Mouse (Mus musculus): ENCODE data around the gene Ppif. TPM values are rescaled to one million over a fixed set of nuclear protein-coding genes. Genes with fewer than 3 reads are reported as not detected.
A peak's percentile ranks its signal among the peaks of the same experiment; 100 is the strongest.

Ppif gene
- total RNA-seq (2021) (100 to 1,000 TPM; 244 to 288 TPM), polyA plus RNA-seq (2012; rRNA removed) (487 and 529 TPM in 2 replicates)
- long read RNA-seq, transcript Ppif-201 (6 exons, 1,549 nt) = major isoform, 376 of 420 reads
- long read RNA-seq, partial matches to known transcripts = 6 of 420 reads
- long read RNA-seq, other reads (novel, unspliced or antisense) = 38 of 420 reads

DNA sequence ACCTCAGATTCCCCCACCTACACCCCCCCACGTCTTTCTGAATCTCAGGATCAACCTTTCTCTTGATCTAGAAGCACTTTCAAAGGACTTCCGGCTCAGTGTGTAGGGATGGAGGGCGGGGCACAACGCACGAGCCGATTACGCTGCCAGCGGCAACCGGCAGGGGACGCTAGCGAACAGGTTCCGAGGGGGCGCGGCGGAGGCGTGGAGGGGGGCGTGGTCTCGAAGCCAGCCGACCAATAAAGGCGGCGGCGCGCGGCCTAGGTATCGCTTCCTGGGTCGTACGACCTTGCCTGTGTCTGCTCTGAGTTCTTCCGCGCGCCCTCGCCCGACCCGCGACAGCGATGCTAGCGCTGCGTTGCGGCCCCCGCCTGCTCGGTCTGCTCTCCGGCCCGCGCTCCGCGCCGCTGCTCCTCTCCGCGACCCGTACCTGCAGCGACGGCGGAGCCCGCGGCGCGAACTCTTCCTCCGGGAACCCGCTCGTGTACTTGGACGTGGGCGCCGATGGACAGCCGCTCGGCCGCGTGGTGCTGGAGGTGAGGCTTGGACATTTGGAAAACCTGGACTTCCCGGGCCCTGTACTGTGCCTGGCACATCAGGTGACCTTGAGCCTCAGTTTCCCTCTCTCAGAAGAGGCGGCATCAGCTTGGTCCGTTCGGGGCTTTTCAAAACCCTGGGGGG lies at the start of gene Ppif:
Gene Ppif (plus strand): TSS at position 267 of the 681 bp plus-strand sequence.
- intact Hi-C loops (cut with DNase I) = loop anchor here (2.0 to 5.0 kb wide), 2 partner anchors 33 to 107 kb away; no protein-coding TSS in a partner anchor
- Histone ChIP-seq H3K79me2 (replicated peaks; ENCODE audit: control insufficient read depth, insufficient read depth, low read length) (no peaks in the 10 kb centered on the region), H3K27me3 (ENCODE audit: control insufficient read depth, insufficient read depth, low read length) (no peaks in the 10 kb centered on the region), H3K4me3 (peak within 1 kb of the TSS; percentile 64), H3K4me1 (ENCODE audit: control insufficient read depth, insufficient read depth, low read length) (peaks cover 11% of the 10 kb centered on the region), H3K27ac (peak within 1 kb of the TSS; percentile 89), H3K36me3 (ENCODE audit: control insufficient read depth, insufficient read depth, low read length) (no peaks in the 10 kb centered on the region), H3K9ac (ENCODE audit: low read depth, low read length) (peak within 1 kb of the TSS; percentile 85)
- WGBS = under 1% methylated on average over 70 of the region's 70 CpGs
- DNase-seq = peak; percentile 95 to 99
- TF ChIP-seq POLR2A (IDR thresholded peaks at IDR 0.05; ENCODE audit: insufficient read depth, low read depth, low read length) (peak; percentile 85), EP300 (IDR thresholded peaks at IDR 0.05; ENCODE audit: insufficient read depth, low read depth, low read length) (peak; percentile 71; the same call in 1 of the 2 replicates), CTCF (IDR thresholded peaks at IDR 0.05) (peak; percentile 93)

DNA sequence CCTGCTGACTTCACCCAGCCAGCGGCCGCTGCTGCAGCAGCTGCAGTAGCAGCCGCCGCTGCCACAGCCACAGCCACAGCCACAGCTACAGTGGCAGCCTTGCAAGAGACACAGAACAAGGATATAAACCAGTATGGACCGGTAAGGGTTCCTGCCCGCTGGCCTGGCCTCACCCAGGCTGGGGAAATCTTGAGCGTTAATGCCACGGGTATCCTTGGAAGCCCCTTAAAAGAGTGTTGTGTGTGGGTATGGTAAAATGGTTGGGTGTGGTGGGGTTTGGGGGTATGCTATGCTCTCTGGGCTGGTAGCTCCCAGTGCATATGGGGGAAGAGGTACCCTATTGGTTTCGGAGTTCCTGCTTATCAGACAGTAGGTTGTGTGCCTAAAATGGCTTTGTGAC lies 48.2 kb upstream of the Ppif start:
- peaks cover 3% of the 10 kb centered on the region for H3K4me1 ChIP-seq (ENCODE audit: control insufficient read depth, insufficient read depth, low read length)
- H3K79me2 ChIP-seq (replicated peaks; ENCODE audit: control insufficient read depth, insufficient read depth, low read length) = no peaks in the 10 kb centered on the region
- WGBS = 68% methylated on average over 9 of the region's 9 CpGs
- peaks cover 3% of the 10 kb centered on the region; the same call in 1 of the 2 replicates for H3K36me3 ChIP-seq (ENCODE audit: control insufficient read depth, insufficient read depth, low read length)
- H3K9ac ChIP-seq (ENCODE audit: low read depth, low read length) = no peak overlapping the region
- DNase-seq = no peak
- intact Hi-C loops (cut with DNase I) = loop anchor here (2.0 to 5.0 kb wide), 2 partner anchors 39 to 58 kb away; no protein-coding TSS in a partner anchor
- H3K4me3 ChIP-seq = no peak overlapping the region
- no peak for TF ChIP-seq CTCF (IDR thresholded peaks at IDR 0.05)
- TF ChIP-seq POLR2A (IDR thresholded peaks at IDR 0.05; ENCODE audit: insufficient read depth, low read depth, low read length) = no peak
- TF ChIP-seq EP300 (IDR thresholded peaks at IDR 0.05; ENCODE audit: insufficient read depth, low read depth, low read length) = no peak
- H3K27me3 ChIP-seq (ENCODE audit: control insufficient read depth, insufficient read depth, low read length) = no peaks in the 10 kb centered on the region
- peak overlapping the region; percentile 5; the same call in 1 of the 2 replicates for H3K27ac ChIP-seq

DNA sequence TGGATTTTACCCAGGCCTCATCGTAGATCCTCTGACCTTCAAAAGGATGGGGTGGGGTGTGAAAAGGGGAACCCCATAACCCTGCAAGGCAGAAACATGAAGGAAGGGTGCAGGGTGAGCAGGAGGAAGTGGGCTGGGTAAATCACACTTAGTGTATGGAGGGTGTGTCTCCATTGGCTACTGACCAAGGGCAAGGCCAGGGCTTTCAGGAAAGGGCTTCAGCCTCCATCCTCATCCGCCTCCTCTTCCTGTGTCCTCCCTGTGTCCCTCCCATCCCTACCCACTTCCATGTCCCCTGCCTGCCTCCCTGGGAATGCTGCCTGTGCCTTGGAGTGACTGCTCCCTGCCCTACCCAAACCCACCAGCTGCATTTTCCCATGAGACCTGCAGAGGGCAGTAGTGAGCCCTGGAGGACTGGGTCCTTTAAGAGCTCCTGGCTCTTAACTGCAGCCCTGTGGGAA lies 47.8 kb upstream of the Ppif start:
- Histone ChIP-seq H3K4me3 (no peak overlapping the region), H3K79me2 (replicated peaks; ENCODE audit: control insufficient read depth, insufficient read depth, low read length) (no peaks in the 10 kb centered on the region), H3K9ac (ENCODE audit: low read depth, low read length) (no peak overlapping the region), H3K27me3 (ENCODE audit: control insufficient read depth, insufficient read depth, low read length) (no peaks in the 10 kb centered on the region), H3K27ac (peak overlapping the region; percentile 44), H3K4me1 (ENCODE audit: control insufficient read depth, insufficient read depth, low read length) (peaks cover 1% of the 10 kb centered on the region), H3K36me3 (ENCODE audit: control insufficient read depth, insufficient read depth, low read length) (peaks cover 3% of the 10 kb centered on the region; the same call in 1 of the 2 replicates)
- intact Hi-C loops (cut with DNase I) = loop anchor here (2.0 to 5.0 kb wide), 2 partner anchors 39 to 59 kb away; no protein-coding TSS in a partner anchor
- no peak for TF ChIP-seq POLR2A (IDR thresholded peaks at IDR 0.05; ENCODE audit: insufficient read depth, low read depth, low read length)
- peak; percentile 89 for TF ChIP-seq CTCF (IDR thresholded peaks at IDR 0.05)
- peak; percentile 79 for TF ChIP-seq EP300 (IDR thresholded peaks at IDR 0.05; ENCODE audit: insufficient read depth, low read depth, low read length)
- peak; percentile 76 to 78 for DNase-seq
- 30% methylated on average over 2 of the region's 2 CpGs for WGBS

- 97% methylated on average over 4 of the region's 4 CpGs for whole genome bisulfite sequencing
These were observed 42.8 kb upstream of the Ppif start for GRCm38 (mm10) chr14:25651131-25651530.

GRCm38 (mm10) chr14:25651905-25652304 lies 42.0 kb upstream of the Ppif start:
- TF ChIP-seq CTCF (IDR thresholded peaks at IDR 0.05) = no peak
- TF ChIP-seq EP300 (IDR thresholded peaks at IDR 0.05; ENCODE audit: insufficient read depth, low read depth, low read length) = no peak
- no peak for TF ChIP-seq POLR2A (IDR thresholded peaks at IDR 0.05; ENCODE audit: insufficient read depth, low read depth, low read length)
- H3K79me2 ChIP-seq (replicated peaks; ENCODE audit: control insufficient read depth, insufficient read depth, low read length) = no peaks in the 10 kb centered on the region
- H3K36me3 ChIP-seq (ENCODE audit: control insufficient read depth, insufficient read depth, low read length) = peaks cover 2% of the 10 kb centered on the region; the same call in 1 of the 2 replicates
- H3K27me3 ChIP-seq (ENCODE audit: control insufficient read depth, insufficient read depth, low read length) = no peaks in the 10 kb centered on the region
- no peak overlapping the region for H3K27ac ChIP-seq
- DNase-seq = no peak
- H3K9ac ChIP-seq (ENCODE audit: low read depth, low read length) = no peak overlapping the region
- 86% methylated on average over 9 of the region's 9 CpGs for WGBS
- intact Hi-C loops (cut with DNase I) = no loop called here
- H3K4me3 ChIP-seq = no peak overlapping the region
- no peaks in the 10 kb centered on the region for H3K4me1 ChIP-seq (ENCODE audit: control insufficient read depth, insufficient read depth, low read length)

More at GRCm38 (mm10) chr14:25651131-25651530, 42.8 kb upstream of the Ppif start:
- no peak overlapping the region for H3K9ac ChIP-seq (ENCODE audit: low read depth, low read length)
- no peak overlapping the region for H3K4me3 ChIP-seq
- peaks cover 3% of the 10 kb centered on the region; the same call in 1 of the 2 replicates for H3K36me3 ChIP-seq (ENCODE audit: control insufficient read depth, insufficient read depth, low read length)
- TF ChIP-seq EP300 (IDR thresholded peaks at IDR 0.05; ENCODE audit: insufficient read depth, low read depth, low read length) = no peak
- no peak for TF ChIP-seq CTCF (IDR thresholded peaks at IDR 0.05)
- no peak for TF ChIP-seq POLR2A (IDR thresholded peaks at IDR 0.05; ENCODE audit: insufficient read depth, low read depth, low read length)
- DNase-seq = no peak
- H3K4me1 ChIP-seq (ENCODE audit: control insufficient read depth, insufficient read depth, low read length) = no peaks in the 10 kb centered on the region; the same call in 1 of the 2 replicates
- intact Hi-C loops (cut with DNase I) = no loop called here
- H3K27me3 ChIP-seq (ENCODE audit: control insufficient read depth, insufficient read depth, low read length) = no peaks in the 10 kb centered on the region
- H3K27ac ChIP-seq = no peak overlapping the region
- H3K79me2 ChIP-seq (replicated peaks; ENCODE audit: control insufficient read depth, insufficient read depth, low read length) = no peaks in the 10 kb centered on the region
